Mouse (Mus musculus): ENCODE measurements around the gene Mgst3.

The Mgst3 gene

GRCm38 (mm10) chr1:167393683-167394492, at the start of gene Mgst3:
TSS of gene Mgst3 (minus strand) at chr1:167393841.
- DNase-seq (ENCODE audit: low spot score in 2 of 2) = peak; percentile 90 to 94

- no peak for DNase-seq (ENCODE audit: low spot score in 2 of 2)
Observed at GRCm38 (mm10) chr1:167438231-167438885, 44.7 kb upstream of the Mgst3 start.

GRCm38 (mm10) chr1:167437091-167437490, 43.5 kb upstream of the Mgst3 start:
- DNase-seq (ENCODE audit: low spot score in 2 of 2) = no peak

- DNase-seq (ENCODE audit: low spot score in 2 of 2) = no peak
Observed at GRCm38 (mm10) chr1:167436186-167436975, 42.7 kb upstream of the Mgst3 start.

GRCm38 (mm10) chr1:167434931-167435330, 41.3 kb upstream of the Mgst3 start:
- DNase-seq (ENCODE audit: low spot score in 2 of 2) = no peak

- DNase-seq (ENCODE audit: low spot score in 2 of 2) = no peak
Observed at GRCm38 (mm10) chr1:167430976-167431676, 37.5 kb upstream of the Mgst3 start.

- no peak for DNase-seq (ENCODE audit: low spot score in 2 of 2)
Observed at GRCm38 (mm10) chr1:167426681-167427080, 33.0 kb upstream of the Mgst3 start.

- DNase-seq (ENCODE audit: low spot score in 2 of 2) = no peak
Observed at GRCm38 (mm10) chr1:167425572-167425971, 31.9 kb upstream of the Mgst3 start.

- no peak for DNase-seq (ENCODE audit: low spot score in 2 of 2)
Observed at GRCm38 (mm10) chr1:167422501-167423240, 29.0 kb upstream of the Mgst3 start.

GRCm38 (mm10) chr1:167414846-167415245, 21.2 kb upstream of the Mgst3 start:
- peak; percentile 19 to 66 for DNase-seq (ENCODE audit: low spot score in 2 of 2)

GRCm38 (mm10) chr1:167411991-167412715, 18.5 kb upstream of the Mgst3 start:
- no peak for DNase-seq (ENCODE audit: low spot score in 2 of 2)

- no peak for DNase-seq (ENCODE audit: low spot score in 2 of 2)
Observed at GRCm38 (mm10) chr1:167409601-167410000, 16.0 kb upstream of the Mgst3 start.

GRCm38 (mm10) chr1:167405237-167405636, 11.6 kb upstream of the Mgst3 start:
- DNase-seq (ENCODE audit: low spot score in 2 of 2) = no peak

GRCm38 (mm10) chr1:167393281-167393680, 360 bp downstream of the Mgst3 start:
- no peak for DNase-seq (ENCODE audit: low spot score in 2 of 2)

- no peak for DNase-seq (ENCODE audit: low spot score in 2 of 2)
Observed at GRCm38 (mm10) chr1:167392687-167393086, 954 bp downstream of the Mgst3 start.

- DNase-seq (ENCODE audit: low spot score in 2 of 2) = no peak
Observed at GRCm38 (mm10) chr1:167392031-167392640, 1.5 kb downstream of the Mgst3 start.

GRCm38 (mm10) chr1:167391241-167391640, 2.4 kb downstream of the Mgst3 start:
- DNase-seq (ENCODE audit: low spot score in 2 of 2) = no peak

- DNase-seq (ENCODE audit: low spot score in 2 of 2) = no peak
Observed at GRCm38 (mm10) chr1:167390381-167390780, 3.3 kb downstream of the Mgst3 start.

GRCm38 (mm10) chr1:167389584-167389983, 4.1 kb downstream of the Mgst3 start:
- no peak for DNase-seq (ENCODE audit: low spot score in 2 of 2)

- no peak for DNase-seq (ENCODE audit: low spot score in 2 of 2)
Observed at GRCm38 (mm10) chr1:167388571-167388970, 5.1 kb downstream of the Mgst3 start.

Data from thymus, postnatal 10 days (tissue).